ENCODE assay signal across 8 mouse cellular contexts in the genomic region with DNA sequence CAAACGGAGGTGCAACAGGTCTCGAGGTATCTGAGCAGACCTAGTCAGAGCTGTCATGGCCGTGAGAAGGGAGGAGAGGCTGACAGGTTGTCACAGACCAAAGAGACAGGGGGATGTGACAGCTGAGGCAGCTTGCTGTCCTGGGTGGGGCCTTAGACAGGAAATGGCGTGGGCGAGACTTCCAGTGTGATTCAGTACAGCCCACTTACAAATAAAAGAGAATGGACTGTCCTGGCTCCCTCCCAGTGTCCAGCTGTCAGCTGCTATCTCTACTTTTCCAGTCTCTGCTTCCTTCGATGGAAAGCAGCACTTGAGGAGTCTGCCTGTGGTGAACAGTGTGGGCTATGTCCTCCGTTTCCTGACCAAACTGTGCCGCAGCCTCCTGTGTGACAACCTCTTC.
DNase-seq lines count a peak whose midpoint lies in the region; ATAC-seq lines count a peak whose summit lies in the region.
"Had no signal": no experiment of that assay in that cellular context is flagged by ENCODE, and none has a peak within 500 bp of the region (broad histone marks: within the 10 kb centered on the region; RNA-seq: fewer than 3 reads in every experiment).

No protein-coding gene starts in this region.

- no peaks in the 10 kb centered on the region for H3K27me3 ChIP-seq in heart, embryonic 15.5 days
- H3K27me3 ChIP-seq in lung, embryonic 16.5 days (ENCODE audit: control insufficient read depth, insufficient read depth, low read depth, low read length) = no peaks in the 10 kb centered on the region; the same call in 1 of the 2 replicates

- no peaks in the 10 kb centered on the region for H3K9me3 ChIP-seq in heart, embryonic 15.5 days (replicated peaks)
- H3K9me3 ChIP-seq in lung, embryonic 16.5 days (ENCODE audit: control insufficient read depth, low read length) = no peaks in the 10 kb centered on the region

- H3K4me1 ChIP-seq in heart, embryonic 15.5 days (replicated peaks) = peaks cover 8% of the 10 kb centered on the region
- H3K4me1 ChIP-seq in lung, embryonic 16.5 days (replicated peaks; ENCODE audit: control insufficient read depth, insufficient read depth, low read length) = no peaks in the 10 kb centered on the region

- H3K27ac ChIP-seq in heart, embryonic 15.5 days = peak overlapping the region; percentile 20
- H3K27ac ChIP-seq in lung, embryonic 16.5 days (ENCODE audit: low read length) = no peak overlapping the region
- H3K27ac ChIP-seq: macrophage had no signal

- 0 out of 2 replicates have a peak overlapping the region, but pooled peaks have one; percentile 0 for H3K4me3 ChIP-seq in heart, embryonic 15.5 days
- no peak overlapping the region for H3K4me3 ChIP-seq in lung, embryonic 16.5 days (ENCODE audit: low read length)

- peak; percentile 38 to 57 for DNase-seq in urinary bladder, postnatal 4 days (ENCODE audit: low spot score in 2 of 2)
- no peak for DNase-seq in urinary bladder, postnatal 36 days (ENCODE audit: low spot score in 2 of 2)
- DNase-seq in neural tube, embryonic 10.5 days (ENCODE audit: extremely low spot score, low spot score) = no peak
- no peak for DNase-seq in adrenal gland, postnatal 14 days
- DNase-seq in layer of hippocampus, adult 11-12 months (ENCODE audit: low spot score) = no peak

- no peak overlapping the region for H3K9ac ChIP-seq in heart, embryonic 15.5 days
- no peak overlapping the region for H3K9ac ChIP-seq in lung, embryonic 16.5 days (ENCODE audit: low read length)

- WGBS in heart, embryonic 15.5 days = 34% methylated on average over 8 of the region's 8 CpGs
- WGBS in lung, embryonic 16.5 days = 34% methylated on average over 8 of the region's 8 CpGs

- peak; percentile 64 for ATAC-seq in heart, embryonic 15.5 days (replicated peaks; ENCODE audit: insufficient number of reproducible peaks, insufficient read depth, low FRiP score, low read depth)
- peak; percentile 38 for ATAC-seq in lung, embryonic 16.5 days (ENCODE audit: low read depth)

- H3K36me3 ChIP-seq in heart, embryonic 15.5 days = no peaks in the 10 kb centered on the region
- no peaks in the 10 kb centered on the region for H3K36me3 ChIP-seq in lung, embryonic 16.5 days (ENCODE audit: control insufficient read depth, insufficient read depth, low read length)

- H3K4me2 ChIP-seq in heart, embryonic 15.5 days = peak overlapping the region; percentile 19; the same call in 1 of the 2 replicates
- no peak overlapping the region for H3K4me2 ChIP-seq in lung, embryonic 16.5 days (ENCODE audit: low read depth, low read length)

Comparison
In these comparisons a context has a peak if more than half of its experiments do, and no peak if none do; other contexts are left out.
1. DNase-seq: peak in urinary bladder, postnatal 4 days (2 of 2); none in urinary bladder, postnatal 36 days (0 of 2), neural tube, embryonic 10.5 days (single experiment), adrenal gland, postnatal 14 days (single experiment) and layer of hippocampus, adult 11-12 months (single experiment).